Mouse (Mus musculus): ENCODE measurements around the gene Aldh8a1. TPM values are rescaled to one million over a fixed set of nuclear protein-coding genes. Genes with fewer than 3 reads are reported as not detected.
"Not testable (repeated sequence)": the region's sequence is repeated elsewhere in the genome, so short reads cannot be mapped to it uniquely, and the experiment has no call there.

Aldh8a1 gene
- polyA plus RNA-seq, 1 experiment from 2014 or later: 0.20 TPM

DNA sequence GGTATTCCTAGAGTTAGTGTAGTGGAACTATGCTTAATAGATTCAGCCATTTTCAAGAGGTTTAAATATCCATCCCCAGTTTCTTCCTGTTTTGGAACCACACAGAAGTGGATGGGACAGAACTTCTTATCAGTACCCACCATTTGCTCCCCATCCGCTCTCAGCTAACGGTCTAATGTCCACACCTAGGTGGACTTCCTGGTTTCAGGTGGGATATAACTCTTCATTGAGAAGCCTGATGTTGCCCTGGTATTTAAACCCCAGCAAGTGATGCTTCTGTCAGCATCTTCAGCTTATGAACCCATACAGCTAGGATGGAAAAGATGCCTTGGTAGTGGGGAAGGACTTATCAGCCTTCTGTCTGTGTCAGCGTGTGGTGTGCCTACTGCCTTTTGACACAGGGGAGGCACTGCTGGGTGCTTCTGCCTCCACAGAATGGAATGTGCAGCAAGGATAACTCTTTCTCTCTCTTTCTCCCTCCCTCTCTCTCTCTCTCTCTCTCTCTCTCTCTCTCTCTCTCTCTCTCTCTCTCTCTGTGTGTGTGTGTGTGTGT is 8.1 kb downstream of the Aldh8a1 start:
- Histone ChIP-seq H3K9me3 (ENCODE audit: control insufficient read depth, low read length) (no peaks in the 10 kb centered on the region), H3K4me1 (ENCODE audit: control insufficient read depth, insufficient read depth, low read length) (no peaks in the 10 kb centered on the region), H3K27ac (ENCODE audit: low read depth, low read length) (no peak overlapping the region), H3K4me3 (ENCODE audit: low read depth, low read length) (no peak overlapping the region), H3K27me3 (ENCODE audit: control insufficient read depth, insufficient read depth, low read length) (no peaks in the 10 kb centered on the region), H3K36me3 (ENCODE audit: control insufficient read depth, insufficient read depth, low read length) (no peaks in the 10 kb centered on the region), H3K4me2 (ENCODE audit: low read depth, low read length) (no peak overlapping the region), H3K9ac (replicated peaks; ENCODE audit: low read depth, low read length) (no peak overlapping the region)
- ATAC-seq (ENCODE audit: low read depth): no peak
- 85% methylated on average over 3 of the region's 3 CpGs for WGBS

DNA sequence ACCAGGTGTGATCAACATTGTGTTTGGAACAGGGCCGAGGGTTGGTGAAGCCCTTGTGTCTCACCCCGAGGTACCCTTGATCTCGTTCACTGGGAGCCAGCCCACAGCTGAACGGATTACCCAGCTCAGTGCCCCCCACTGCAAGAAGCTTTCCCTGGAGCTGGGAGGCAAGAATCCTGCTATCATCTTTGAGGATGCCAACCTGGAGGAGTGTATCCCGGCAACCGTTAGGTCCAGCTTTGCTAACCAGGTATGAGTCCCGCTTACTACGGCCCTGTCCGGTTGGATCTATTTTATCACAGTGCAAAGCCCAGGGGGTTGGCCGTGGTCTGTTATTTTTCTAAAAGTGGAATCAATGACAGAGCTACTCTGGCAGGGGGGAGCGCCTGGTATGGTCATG is 12.0 kb downstream of the Aldh8a1 start:
- no peaks in the 10 kb centered on the region for H3K9me3 ChIP-seq (ENCODE audit: control insufficient read depth, low read length)
- no peak overlapping the region for H3K4me3 ChIP-seq (ENCODE audit: low read depth, low read length)
- no peak overlapping the region for H3K27ac ChIP-seq (ENCODE audit: low read depth, low read length)
- no peaks in the 10 kb centered on the region for H3K4me1 ChIP-seq (ENCODE audit: control insufficient read depth, insufficient read depth, low read length)
- no peaks in the 10 kb centered on the region for H3K36me3 ChIP-seq (ENCODE audit: control insufficient read depth, insufficient read depth, low read length)
- H3K4me2 ChIP-seq (ENCODE audit: low read depth, low read length): no peak overlapping the region
- no peak overlapping the region for H3K9ac ChIP-seq (replicated peaks; ENCODE audit: low read depth, low read length)
- 88% methylated on average over 11 of the region's 11 CpGs for WGBS
- no peak for ATAC-seq (ENCODE audit: low read depth)
- H3K27me3 ChIP-seq (ENCODE audit: control insufficient read depth, insufficient read depth, low read length): no peaks in the 10 kb centered on the region

DNA sequence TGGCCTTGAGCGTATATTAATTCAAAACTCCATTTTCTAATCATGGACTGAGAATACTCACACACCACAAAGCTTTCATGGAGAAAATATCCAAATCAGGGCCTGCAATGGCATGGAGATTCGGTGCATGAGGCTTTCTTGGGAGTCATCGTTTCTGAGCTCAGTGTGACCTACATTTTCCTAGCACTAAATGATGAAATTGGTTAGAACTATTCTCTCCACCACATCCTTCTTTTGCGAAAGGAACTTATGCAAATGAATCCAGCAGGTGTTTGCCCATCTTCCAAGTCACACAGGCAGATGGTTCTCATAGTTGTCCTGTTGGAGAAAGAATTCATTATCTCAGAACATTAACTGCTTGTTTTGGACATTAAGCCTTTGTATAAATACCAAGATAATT is 13.3 kb downstream of the Aldh8a1 start:
- H3K27ac ChIP-seq (ENCODE audit: low read depth, low read length): no peak overlapping the region
- H3K4me2 ChIP-seq (ENCODE audit: low read depth, low read length): no peak overlapping the region
- H3K27me3 ChIP-seq (ENCODE audit: control insufficient read depth, insufficient read depth, low read length): no peaks in the 10 kb centered on the region
- ATAC-seq (ENCODE audit: low read depth): no peak
- WGBS: 82% methylated on average over 4 of the region's 4 CpGs
- H3K9me3 ChIP-seq (ENCODE audit: control insufficient read depth, low read length): no peaks in the 10 kb centered on the region
- H3K4me1 ChIP-seq (ENCODE audit: control insufficient read depth, insufficient read depth, low read length): no peaks in the 10 kb centered on the region
- H3K9ac ChIP-seq (replicated peaks; ENCODE audit: low read depth, low read length): no peak overlapping the region
- no peak overlapping the region for H3K4me3 ChIP-seq (ENCODE audit: low read depth, low read length)
- no peaks in the 10 kb centered on the region for H3K36me3 ChIP-seq (ENCODE audit: control insufficient read depth, insufficient read depth, low read length)

DNA sequence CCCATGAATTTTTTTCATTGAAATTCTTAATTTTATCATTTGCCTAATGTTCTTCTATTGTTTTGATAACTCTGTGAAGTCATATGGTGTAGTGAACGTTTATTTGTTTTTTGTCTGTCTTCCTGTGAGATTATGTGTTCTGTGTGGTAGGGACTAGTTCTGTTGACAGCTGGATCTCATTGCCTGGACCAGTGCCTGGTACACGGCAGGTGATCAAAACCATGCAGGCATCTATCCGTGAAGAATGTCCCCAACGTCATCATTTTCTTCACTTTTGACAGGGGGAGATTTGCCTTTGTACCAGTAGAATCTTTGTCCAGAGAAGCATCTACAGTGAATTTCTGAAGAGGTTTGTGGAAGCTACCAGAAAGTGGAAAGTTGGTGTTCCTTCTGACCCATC is 14.2 kb downstream of the Aldh8a1 start:
- Histone ChIP-seq H3K27me3 (ENCODE audit: control insufficient read depth, insufficient read depth, low read length) (no peaks in the 10 kb centered on the region), H3K9me3 (ENCODE audit: control insufficient read depth, low read length) (no peaks in the 10 kb centered on the region), H3K9ac (replicated peaks; ENCODE audit: low read depth, low read length) (no peak overlapping the region), H3K4me3 (ENCODE audit: low read depth, low read length) (no peak overlapping the region), H3K4me1 (ENCODE audit: control insufficient read depth, insufficient read depth, low read length) (no peaks in the 10 kb centered on the region), H3K4me2 (ENCODE audit: low read depth, low read length) (no peak overlapping the region), H3K36me3 (ENCODE audit: control insufficient read depth, insufficient read depth, low read length) (no peaks in the 10 kb centered on the region), H3K27ac (ENCODE audit: low read depth, low read length) (no peak overlapping the region)
- ATAC-seq (ENCODE audit: low read depth): no peak
- WGBS: 75% methylated on average over 4 of the region's 4 CpGs

DNA sequence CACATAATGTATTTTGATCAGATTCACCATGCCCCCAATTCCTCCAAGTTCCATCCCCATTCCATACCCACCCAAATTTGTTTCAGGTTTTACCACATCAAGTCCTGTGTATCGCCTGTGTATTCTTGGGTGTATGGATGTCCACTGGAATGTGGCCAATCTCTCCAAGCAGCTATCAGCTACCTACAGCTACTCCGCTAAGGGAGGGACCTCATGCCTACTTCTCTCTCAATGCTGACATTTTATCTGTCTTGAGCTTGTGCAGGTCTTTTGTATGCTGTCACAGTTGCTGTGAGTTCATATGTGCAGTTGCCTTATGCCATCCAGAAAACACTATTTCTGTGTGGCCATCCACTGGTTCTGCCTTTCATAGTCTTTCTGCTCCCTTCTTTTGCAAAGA is 16.3 kb downstream of the Aldh8a1 start:
- Histone ChIP-seq H3K27ac (ENCODE audit: low read depth, low read length) (no peak overlapping the region), H3K4me2 (ENCODE audit: low read depth, low read length) (no peak overlapping the region), H3K4me3 (ENCODE audit: low read depth, low read length) (no peak overlapping the region), H3K9ac (replicated peaks; ENCODE audit: low read depth, low read length) (no peak overlapping the region), H3K27me3 (ENCODE audit: control insufficient read depth, insufficient read depth, low read length) (no peaks in the 10 kb centered on the region), H3K9me3 (ENCODE audit: control insufficient read depth, low read length) (no peaks in the 10 kb centered on the region), H3K36me3 (ENCODE audit: control insufficient read depth, insufficient read depth, low read length) (no peaks in the 10 kb centered on the region), H3K4me1 (ENCODE audit: control insufficient read depth, insufficient read depth, low read length) (no peaks in the 10 kb centered on the region)
- WGBS: 100% methylated on average over 2 of the region's 2 CpGs
- ATAC-seq (ENCODE audit: low read depth): no peak

DNA sequence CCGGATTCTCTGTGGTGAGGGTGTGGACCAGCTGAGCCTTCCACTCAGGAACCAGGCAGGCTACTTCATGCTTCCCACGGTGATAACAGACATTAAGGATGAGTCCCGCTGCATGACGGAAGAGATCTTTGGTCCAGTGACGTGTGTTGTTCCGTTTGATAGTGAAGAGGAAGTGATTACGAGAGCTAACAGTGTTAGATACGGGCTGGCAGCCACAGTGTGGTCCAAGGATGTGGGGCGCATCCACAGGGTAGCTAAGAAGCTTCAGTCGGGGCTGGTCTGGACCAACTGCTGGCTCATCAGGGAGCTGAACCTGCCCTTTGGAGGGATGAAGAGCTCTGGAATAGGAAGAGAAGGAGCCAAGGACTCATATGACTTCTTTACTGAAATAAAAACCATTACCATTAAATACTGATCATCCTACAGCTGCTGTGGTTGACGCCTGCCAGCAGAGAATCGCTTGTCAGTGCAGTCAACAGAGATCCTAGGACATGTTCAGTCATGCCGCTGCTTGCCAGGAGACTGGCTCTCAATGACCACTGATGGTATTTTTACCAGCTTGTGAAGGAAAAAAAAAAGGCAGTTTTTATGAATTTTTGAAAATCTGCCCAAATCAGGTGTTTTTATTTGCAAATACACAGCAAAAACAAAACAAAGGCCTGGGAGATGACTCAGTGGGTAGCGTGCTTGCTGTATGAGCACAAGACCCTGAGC is 18.5 kb downstream of the Aldh8a1 start:
- WGBS: 89% methylated on average over 14 of the region's 14 CpGs
- H3K27ac ChIP-seq (ENCODE audit: low read depth, low read length): no peak overlapping the region
- H3K4me3 ChIP-seq (ENCODE audit: low read depth, low read length): no peak overlapping the region
- no peak overlapping the region for H3K4me2 ChIP-seq (ENCODE audit: low read depth, low read length)
- no peaks in the 10 kb centered on the region for H3K36me3 ChIP-seq (ENCODE audit: control insufficient read depth, insufficient read depth, low read length)
- H3K9ac ChIP-seq (replicated peaks; ENCODE audit: low read depth, low read length): no peak overlapping the region
- ATAC-seq (ENCODE audit: low read depth): no peak
- no peaks in the 10 kb centered on the region for H3K9me3 ChIP-seq (ENCODE audit: control insufficient read depth, low read length)
- H3K27me3 ChIP-seq (ENCODE audit: control insufficient read depth, insufficient read depth, low read length): no peaks in the 10 kb centered on the region
- H3K4me1 ChIP-seq (ENCODE audit: control insufficient read depth, insufficient read depth, low read length): no peaks in the 10 kb centered on the region

DNA sequence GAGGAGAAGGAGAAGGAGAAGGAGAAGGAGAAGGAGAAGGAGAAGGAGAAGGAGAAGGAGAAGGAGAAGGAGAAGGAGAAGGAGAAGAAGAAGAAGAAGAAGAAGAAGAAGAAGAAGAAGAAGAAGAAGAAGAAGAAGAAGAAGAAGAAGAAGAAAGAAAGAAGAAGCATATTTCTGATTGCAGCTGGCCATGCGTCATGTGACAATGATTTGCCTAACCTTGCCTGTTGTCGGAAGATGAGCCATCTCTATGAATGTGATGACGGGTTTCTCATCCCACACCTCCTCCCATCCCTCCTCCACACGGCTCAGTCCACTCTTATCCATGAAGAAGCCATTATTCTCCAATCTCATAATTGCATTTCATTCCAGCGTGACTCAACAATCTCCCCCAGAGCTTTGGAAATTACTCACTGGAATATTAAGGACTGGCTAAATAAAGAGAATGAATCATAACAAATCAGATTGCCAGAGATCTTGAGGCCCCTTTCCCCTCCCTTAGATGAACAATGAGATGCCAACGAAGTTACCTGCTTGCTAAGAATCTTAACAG is 21.9 kb downstream of the Aldh8a1 start:
- H3K9me3 ChIP-seq (ENCODE audit: control insufficient read depth, low read length); H3K9ac ChIP-seq (replicated peaks; ENCODE audit: low read depth, low read length); ATAC-seq (ENCODE audit: low read depth); H3K27me3 ChIP-seq (ENCODE audit: control insufficient read depth, insufficient read depth, low read length); H3K4me3 ChIP-seq (ENCODE audit: low read depth, low read length); H3K4me2 ChIP-seq (ENCODE audit: low read depth, low read length); H3K27ac ChIP-seq (ENCODE audit: low read depth, low read length); H3K36me3 ChIP-seq (ENCODE audit: control insufficient read depth, insufficient read depth, low read length); H3K4me1 ChIP-seq (ENCODE audit: control insufficient read depth, insufficient read depth, low read length): not testable (repeated sequence)
- 85% methylated on average over 6 of the region's 6 CpGs for WGBS

DNA sequence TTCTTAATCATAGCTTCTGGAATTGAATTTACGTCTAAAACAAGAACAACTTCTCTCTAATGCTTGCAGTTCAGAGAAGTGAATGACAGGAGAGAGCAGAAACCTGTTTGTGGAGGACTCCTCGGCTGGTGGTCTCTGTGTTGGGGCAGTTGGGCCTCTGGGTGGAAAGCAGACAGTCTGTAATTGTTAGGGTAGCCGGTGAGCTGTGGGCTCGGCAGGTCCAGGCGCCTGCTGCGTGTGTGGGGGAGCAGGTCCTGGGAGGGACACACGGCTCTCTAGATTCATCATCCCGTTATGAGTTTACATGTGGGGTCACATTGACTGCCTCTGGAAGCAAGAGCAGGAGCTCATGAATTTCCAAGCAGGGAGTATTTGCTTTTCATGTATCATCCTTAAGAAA is 22.5 kb downstream of the Aldh8a1 start:
- Histone ChIP-seq H3K4me3 (ENCODE audit: low read depth, low read length) (no peak overlapping the region), H3K36me3 (ENCODE audit: control insufficient read depth, insufficient read depth, low read length) (no peaks in the 10 kb centered on the region), H3K4me1 (ENCODE audit: control insufficient read depth, insufficient read depth, low read length) (no peaks in the 10 kb centered on the region), H3K27ac (ENCODE audit: low read depth, low read length) (no peak overlapping the region), H3K9me3 (ENCODE audit: control insufficient read depth, low read length) (no peaks in the 10 kb centered on the region), H3K9ac (replicated peaks; ENCODE audit: low read depth, low read length) (no peak overlapping the region), H3K27me3 (ENCODE audit: control insufficient read depth, insufficient read depth, low read length) (no peaks in the 10 kb centered on the region), H3K4me2 (ENCODE audit: low read depth, low read length) (no peak overlapping the region)
- ATAC-seq (ENCODE audit: low read depth): no peak
- 78% methylated on average over 8 of the region's 8 CpGs for WGBS

DNA sequence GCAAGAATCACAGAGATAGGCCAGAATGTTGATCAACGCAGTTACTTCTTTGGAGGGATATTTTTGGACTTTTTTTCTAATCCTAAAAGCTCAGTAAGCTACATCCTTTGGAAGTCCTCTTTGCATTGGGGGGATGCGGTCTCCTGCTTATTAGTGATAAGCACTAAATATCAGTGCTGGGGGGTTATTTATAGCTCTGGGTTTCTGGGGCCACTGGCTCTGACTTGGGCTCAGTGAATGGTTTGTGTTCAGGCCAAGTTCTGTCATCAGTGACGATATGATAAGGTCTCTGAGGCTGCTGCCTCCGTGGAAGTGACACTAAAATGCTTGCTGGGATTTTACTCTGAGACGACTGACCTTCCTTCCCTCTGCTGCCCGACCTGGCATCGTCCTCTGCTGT is 22.9 kb downstream of the Aldh8a1 start:
- no peak for ATAC-seq (ENCODE audit: low read depth)
- no peaks in the 10 kb centered on the region for H3K36me3 ChIP-seq (ENCODE audit: control insufficient read depth, insufficient read depth, low read length)

More for the DNA sequence above, 22.9 kb downstream of the Aldh8a1 start:
- H3K4me2 ChIP-seq (ENCODE audit: low read depth, low read length): no peak overlapping the region
- no peaks in the 10 kb centered on the region for H3K4me1 ChIP-seq (ENCODE audit: control insufficient read depth, insufficient read depth, low read length)
- no peaks in the 10 kb centered on the region for H3K9me3 ChIP-seq (ENCODE audit: control insufficient read depth, low read length)
- no peak overlapping the region for H3K27ac ChIP-seq (ENCODE audit: low read depth, low read length)
- H3K9ac ChIP-seq (replicated peaks; ENCODE audit: low read depth, low read length): no peak overlapping the region
- 70% methylated on average over 7 of the region's 7 CpGs for WGBS
- no peak overlapping the region for H3K4me3 ChIP-seq (ENCODE audit: low read depth, low read length)
- H3K27me3 ChIP-seq (ENCODE audit: control insufficient read depth, insufficient read depth, low read length): no peaks in the 10 kb centered on the region
